Mouse (Mus musculus) heart, postnatal 0 days (tissue): ENCODE measurements around the gene Cd79a.

Experiments used
- CTCF ChIP-seq: IDR thresholded peaks from 2 replicates; pipeline ENCODE4 v1.5.1; 2016; ENCODE audit warnings: antibody characterized with exemption, control low read depth, low read depth
- EP300 ChIP-seq: IDR thresholded peaks from 2 replicates; pipeline ENCODE4 v1.6.1; 2016; ENCODE audit warnings: antibody characterized with exemption, low read depth

GRCm38 (mm10) chr7:24864156-24864555 lies 33.0 kb upstream of the Cd79a start:
- TF ChIP-seq CTCF (no peak), EP300 (no peak)
